8 mouse cellular contexts compared by ENCODE assay signal in the genomic region with DNA sequence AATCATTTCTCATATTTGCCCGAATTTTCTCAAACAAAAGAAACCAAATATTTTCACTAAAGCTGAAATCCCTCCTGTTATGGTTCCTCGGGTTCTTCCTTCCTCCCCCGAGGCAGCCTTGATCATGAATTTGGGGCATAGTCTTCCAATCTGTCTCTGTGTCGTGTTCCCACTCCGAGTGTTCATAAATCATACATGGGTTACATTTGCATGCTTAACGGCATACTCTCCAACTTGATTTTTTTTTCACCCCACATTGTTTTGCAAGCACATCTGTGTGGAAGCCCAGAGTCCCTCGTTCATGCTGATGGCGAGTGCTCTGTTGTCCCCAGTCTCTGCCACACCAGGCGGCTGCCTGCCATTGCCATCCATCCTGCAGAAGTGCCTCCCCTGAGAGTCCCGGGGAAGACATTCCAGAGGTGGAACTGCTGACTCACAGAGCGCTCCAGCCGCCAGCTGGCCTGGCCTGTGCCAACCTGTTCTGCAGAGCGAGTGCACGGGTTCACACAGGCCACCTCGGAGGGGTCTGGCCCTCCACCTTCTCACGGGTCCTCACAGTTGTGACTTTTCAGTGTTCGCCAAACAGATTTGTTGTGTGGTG.
A peak's percentile ranks its signal among the peaks of the same experiment; 100 is the strongest.
DNase-seq lines count a peak whose midpoint lies in the region; ATAC-seq lines count a peak whose summit lies in the region.

No protein-coding gene starts in this region.

- no peak overlapping the region for H3K9ac ChIP-seq in intestine, embryonic 14.5 days (ENCODE audit: low read length)
- no peak overlapping the region for H3K9ac ChIP-seq in intestine, embryonic 16.5 days (ENCODE audit: low read depth, low read length)
- peak overlapping the region; percentile 6; the same call in 1 of the 2 replicates for H3K9ac ChIP-seq in embryonic facial prominence, embryonic 11.5 days (replicated peaks; ENCODE audit: low read length)
- H3K9ac ChIP-seq in hindbrain, embryonic 11.5 days (ENCODE audit: low read depth, low read length), result no peak overlapping the region
- H3K9ac ChIP-seq in limb, embryonic 15.5 days, result no peak overlapping the region
- H3K9ac ChIP-seq in neural tube, embryonic 15.5 days (replicated peaks), result 0 out of 2 replicates have a peak overlapping the region, but pooled peaks have one; percentile 10

- no peak for DNase-seq in intestine, embryonic 14.5 days (ENCODE audit: low spot score)
- DNase-seq in embryonic facial prominence, embryonic 11.5 days (ENCODE audit: low spot score), result peak; percentile 66
- peak; percentile 43 for DNase-seq in hindbrain, embryonic 11.5 days (ENCODE audit: low spot score)
- no peak for DNase-seq in cerebellum, adult 9-11 months

- ATAC-seq in intestine, embryonic 14.5 days (replicated peaks; ENCODE audit: low FRiP score, low TSS enrichment, low read depth), result no peak
- ATAC-seq in intestine, embryonic 16.5 days, result no peak
- ATAC-seq in embryonic facial prominence, embryonic 11.5 days (replicated peaks; ENCODE audit: insufficient number of reproducible peaks, low FRiP score, low TSS enrichment, low read depth), result no peak
- 0 out of 2 replicates have a peak, but pooled peaks have one; percentile 45 for ATAC-seq in hindbrain, embryonic 11.5 days (ENCODE audit: low FRiP score)
- no peak for ATAC-seq in limb, embryonic 15.5 days (ENCODE audit: insufficient number of reproducible peaks, low FRiP score, low TSS enrichment, low read depth)
- peak; percentile 77 for ATAC-seq in neural tube, embryonic 15.5 days (ENCODE audit: low FRiP score)
- no peak for ATAC-seq in megakaryocyte-erythroid progenitor cell, adult 5-6 weeks (replicated peaks; ENCODE audit: low FRiP score, low TSS enrichment, poor library complexity, severe bottlenecking)

- peak overlapping the region; percentile 23 for H3K4me2 ChIP-seq in intestine, embryonic 14.5 days (ENCODE audit: low read length)
- no peak overlapping the region for H3K4me2 ChIP-seq in intestine, embryonic 16.5 days (ENCODE audit: low read depth, low read length)
- H3K4me2 ChIP-seq in embryonic facial prominence, embryonic 11.5 days (ENCODE audit: low read depth, low read length), result no peak overlapping the region
- H3K4me2 ChIP-seq in hindbrain, embryonic 11.5 days (replicated peaks; ENCODE audit: low read depth, low read length), result no peak overlapping the region
- H3K4me2 ChIP-seq in limb, embryonic 15.5 days, result peak overlapping the region; percentile 30
- peak overlapping the region; percentile 34 for H3K4me2 ChIP-seq in neural tube, embryonic 15.5 days

- H3K4me1 ChIP-seq in intestine, embryonic 14.5 days (replicated peaks; ENCODE audit: control insufficient read depth, insufficient read depth, low read length), result no peaks in the 10 kb centered on the region
- H3K4me1 ChIP-seq in intestine, embryonic 16.5 days (ENCODE audit: control insufficient read depth, insufficient read depth, low read length), result no peaks in the 10 kb centered on the region
- H3K4me1 ChIP-seq in embryonic facial prominence, embryonic 11.5 days (ENCODE audit: control insufficient read depth, insufficient read depth, low read length), result peaks cover 3% of the 10 kb centered on the region
- no peaks in the 10 kb centered on the region for H3K4me1 ChIP-seq in hindbrain, embryonic 11.5 days (replicated peaks; ENCODE audit: control insufficient read depth, insufficient read depth, low read length)
- H3K4me1 ChIP-seq in limb, embryonic 15.5 days, result peaks cover 14% of the 10 kb centered on the region
- peaks cover 9% of the 10 kb centered on the region for H3K4me1 ChIP-seq in neural tube, embryonic 15.5 days

- 26% methylated on average over 17 of the region's 17 CpGs for WGBS in intestine, embryonic 14.5 days
- WGBS in intestine, embryonic 16.5 days, result 32% methylated on average over 17 of the region's 17 CpGs
- 34% methylated on average over 17 of the region's 17 CpGs for WGBS in embryonic facial prominence, embryonic 11.5 days
- WGBS in hindbrain, embryonic 11.5 days, result 46% methylated on average over 17 of the region's 17 CpGs
- 21% methylated on average over 17 of the region's 17 CpGs for WGBS in limb, embryonic 15.5 days
- WGBS in neural tube, embryonic 15.5 days, result 32% methylated on average over 17 of the region's 17 CpGs

- H3K27me3 ChIP-seq in intestine, embryonic 14.5 days (replicated peaks; ENCODE audit: control insufficient read depth, insufficient read depth, low read length), result no peaks in the 10 kb centered on the region; the same call in 1 of the 2 replicates
- no peaks in the 10 kb centered on the region for H3K27me3 ChIP-seq in intestine, embryonic 16.5 days (replicated peaks; ENCODE audit: control insufficient read depth, insufficient read depth, low read length)
- no peaks in the 10 kb centered on the region for H3K27me3 ChIP-seq in embryonic facial prominence, embryonic 11.5 days (ENCODE audit: control insufficient read depth, insufficient read depth, low read length)
- peaks cover 5% of the 10 kb centered on the region; the same call in 1 of the 2 replicates for H3K27me3 ChIP-seq in hindbrain, embryonic 11.5 days (ENCODE audit: control insufficient read depth, insufficient read depth, low read length)
- H3K27me3 ChIP-seq in limb, embryonic 15.5 days, result no peaks in the 10 kb centered on the region; the same call in 1 of the 2 replicates
- H3K27me3 ChIP-seq in neural tube, embryonic 15.5 days (replicated peaks), result no peaks in the 10 kb centered on the region

- no peak overlapping the region for H3K27ac ChIP-seq in intestine, embryonic 14.5 days (ENCODE audit: low read depth)
- no peak overlapping the region for H3K27ac ChIP-seq in intestine, embryonic 16.5 days (ENCODE audit: low read length)
- no peak overlapping the region for H3K27ac ChIP-seq in embryonic facial prominence, embryonic 11.5 days (replicated peaks; ENCODE audit: low read depth, low read length)
- no peak overlapping the region for H3K27ac ChIP-seq in hindbrain, embryonic 11.5 days (ENCODE audit: low read depth, low read length)
- no peak overlapping the region for H3K27ac ChIP-seq in limb, embryonic 15.5 days
- peak overlapping the region; percentile 67 for H3K27ac ChIP-seq in neural tube, embryonic 15.5 days (replicated peaks)

- H3K4me3 ChIP-seq in intestine, embryonic 14.5 days (ENCODE audit: low read depth, low read length), result no peak overlapping the region
- no peak overlapping the region for H3K4me3 ChIP-seq in intestine, embryonic 16.5 days (ENCODE audit: low read length)
- H3K4me3 ChIP-seq in embryonic facial prominence, embryonic 11.5 days (ENCODE audit: low read depth, low read length), result no peak overlapping the region
- H3K4me3 ChIP-seq in hindbrain, embryonic 11.5 days (ENCODE audit: low read depth, low read length), result no peak overlapping the region
- H3K4me3 ChIP-seq in limb, embryonic 15.5 days, result peak overlapping the region; percentile 10; the same call in 1 of the 2 replicates
- H3K4me3 ChIP-seq in neural tube, embryonic 15.5 days (replicated peaks), result no peak overlapping the region

- no peaks in the 10 kb centered on the region for H3K36me3 ChIP-seq in intestine, embryonic 14.5 days (ENCODE audit: control insufficient read depth, insufficient read depth, low read length)
- no peaks in the 10 kb centered on the region for H3K36me3 ChIP-seq in intestine, embryonic 16.5 days (ENCODE audit: control insufficient read depth, insufficient read depth, low read length)
- no peaks in the 10 kb centered on the region for H3K36me3 ChIP-seq in embryonic facial prominence, embryonic 11.5 days (replicated peaks; ENCODE audit: control insufficient read depth, insufficient read depth, low read depth, low read length)
- no peaks in the 10 kb centered on the region for H3K36me3 ChIP-seq in hindbrain, embryonic 11.5 days (ENCODE audit: control insufficient read depth, insufficient read depth, low read length)
- no peaks in the 10 kb centered on the region for H3K36me3 ChIP-seq in limb, embryonic 15.5 days
- H3K36me3 ChIP-seq in neural tube, embryonic 15.5 days, result no peaks in the 10 kb centered on the region

- H3K9me3 ChIP-seq in intestine, embryonic 14.5 days (ENCODE audit: control insufficient read depth, low read length), result no peaks in the 10 kb centered on the region
- no peaks in the 10 kb centered on the region for H3K9me3 ChIP-seq in intestine, embryonic 16.5 days (ENCODE audit: control insufficient read depth, low read length)
- H3K9me3 ChIP-seq in embryonic facial prominence, embryonic 11.5 days (replicated peaks; ENCODE audit: control insufficient read depth, low read length), result no peaks in the 10 kb centered on the region
- H3K9me3 ChIP-seq in hindbrain, embryonic 11.5 days (ENCODE audit: control insufficient read depth, low read length), result no peaks in the 10 kb centered on the region
- no peaks in the 10 kb centered on the region for H3K9me3 ChIP-seq in limb, embryonic 15.5 days
- H3K9me3 ChIP-seq in neural tube, embryonic 15.5 days (replicated peaks), result no peaks in the 10 kb centered on the region

Comparison
In these comparisons a context has a peak if more than half of its experiments do, and no peak if none do; other contexts are left out.
1. H3K4me2 ChIP-seq: peak in intestine, embryonic 14.5 days (single experiment), limb, embryonic 15.5 days (single experiment) and neural tube, embryonic 15.5 days (single experiment); none in intestine, embryonic 16.5 days (single experiment), embryonic facial prominence, embryonic 11.5 days (single experiment) and hindbrain, embryonic 11.5 days (single experiment).
2. ATAC-seq: peak in hindbrain, embryonic 11.5 days (single experiment) and neural tube, embryonic 15.5 days (single experiment); none in intestine, embryonic 14.5 days (single experiment), intestine, embryonic 16.5 days (single experiment), embryonic facial prominence, embryonic 11.5 days (single experiment), limb, embryonic 15.5 days (single experiment) and megakaryocyte-erythroid progenitor cell, adult 5-6 weeks (single experiment).
3. DNase-seq: peak in embryonic facial prominence, embryonic 11.5 days (single experiment) and hindbrain, embryonic 11.5 days (single experiment); none in intestine, embryonic 14.5 days (single experiment) and cerebellum, adult 9-11 months (single experiment).
4. H3K9ac ChIP-seq: peak in embryonic facial prominence, embryonic 11.5 days (single experiment) and neural tube, embryonic 15.5 days (single experiment); none in intestine, embryonic 14.5 days (single experiment), intestine, embryonic 16.5 days (single experiment), hindbrain, embryonic 11.5 days (single experiment) and limb, embryonic 15.5 days (single experiment).